Mouse (Mus musculus): ENCODE data around the gene Slc5a2. TPM values are rescaled to one million over a fixed set of nuclear protein-coding genes. Genes with fewer than 3 reads are reported as not detected.

Slc5a2 gene
- polyA plus RNA-seq, 1 experiment, result 1,002 TPM

DNA sequence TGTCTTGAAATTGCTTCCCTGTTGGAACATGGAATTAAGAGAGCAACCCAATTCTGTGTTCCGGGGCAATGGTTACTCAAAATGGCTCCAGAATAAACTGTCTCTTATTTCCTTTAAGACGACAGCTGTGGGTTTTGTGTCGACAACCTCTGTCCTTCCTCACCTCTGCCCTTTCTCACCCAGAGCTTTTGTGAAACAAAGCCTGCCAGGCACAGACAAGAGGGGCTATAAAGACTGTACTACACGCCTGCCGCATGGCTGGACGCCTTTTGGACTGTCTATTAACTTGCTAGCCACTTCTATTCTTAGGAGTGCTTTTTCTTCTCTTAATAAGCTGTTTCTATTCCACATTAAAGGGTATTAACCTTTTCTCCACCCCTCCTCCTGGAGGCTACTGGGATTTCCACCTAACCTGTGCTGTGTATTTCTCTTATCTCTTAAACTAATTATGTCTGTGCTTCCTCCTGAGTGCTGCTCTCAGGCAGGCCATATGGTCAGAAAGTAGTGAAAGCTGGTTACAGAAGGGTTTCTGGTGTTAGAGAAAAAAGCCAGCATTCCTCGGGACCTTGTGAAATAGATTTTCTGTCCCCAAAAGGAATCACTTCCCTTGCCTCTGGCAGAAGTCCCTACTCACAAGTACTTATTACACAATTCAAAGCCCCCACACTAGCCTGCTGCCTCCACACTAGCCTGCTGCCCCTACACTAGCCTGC lies 17.2 kb downstream of the Slc5a2 start:
- TF ChIP-seq POLR2A (IDR thresholded peaks at IDR 0.05; ENCODE audit: low read depth, low read length) (no peak), CTCF (conservative IDR thresholded peaks at IDR 0.05; ENCODE audit: insufficient read depth, insufficient read length, low read depth, low read length) (no peak)
- no peak overlapping the region for H3K27ac ChIP-seq (ENCODE audit: insufficient read depth, low read depth, low read length)
- H3K4me3 ChIP-seq (ENCODE audit: insufficient read depth, low read depth, low read length), result no peak overlapping the region
- 57% methylated on average over 7 of the region's 7 CpGs for WGBS
- no peak for DNase-seq
- H3K27me3 ChIP-seq (replicated peaks; ENCODE audit: control insufficient read depth, insufficient read depth, low read length), result no peaks in the 10 kb centered on the region
- H3K4me1 ChIP-seq (ENCODE audit: control insufficient read depth, insufficient read depth, low read length), result no peaks in the 10 kb centered on the region
- no peaks in the 10 kb centered on the region; the same call in 1 of the 2 replicates for H3K36me3 ChIP-seq (ENCODE audit: control insufficient read depth, insufficient read depth, low read length)

GRCm38 (mm10) chr7:128284047-128284446 lies 18.6 kb downstream of the Slc5a2 start:
- no peak for DNase-seq
- no peak for TF ChIP-seq CTCF (conservative IDR thresholded peaks at IDR 0.05; ENCODE audit: insufficient read depth, insufficient read length, low read depth, low read length)
- no peak for TF ChIP-seq POLR2A (IDR thresholded peaks at IDR 0.05; ENCODE audit: low read depth, low read length)
- Histone ChIP-seq H3K36me3 (ENCODE audit: control insufficient read depth, insufficient read depth, low read length) (no peaks in the 10 kb centered on the region; the same call in 1 of the 2 replicates), H3K4me3 (ENCODE audit: insufficient read depth, low read depth, low read length) (no peak overlapping the region), H3K4me1 (ENCODE audit: control insufficient read depth, insufficient read depth, low read length) (peaks cover 4% of the 10 kb centered on the region; the same call in 1 of the 2 replicates), H3K27ac (ENCODE audit: insufficient read depth, low read depth, low read length) (no peak overlapping the region), H3K27me3 (replicated peaks; ENCODE audit: control insufficient read depth, insufficient read depth, low read length) (no peaks in the 10 kb centered on the region)
- 67% methylated on average over 5 of the region's 5 CpGs for WGBS

- Histone ChIP-seq H3K4me3 (ENCODE audit: insufficient read depth, low read depth, low read length) (no peak overlapping the region), H3K4me1 (ENCODE audit: control insufficient read depth, insufficient read depth, low read length) (peaks cover 5% of the 10 kb centered on the region; the same call in 1 of the 2 replicates), H3K36me3 (ENCODE audit: control insufficient read depth, insufficient read depth, low read length) (no peaks in the 10 kb centered on the region; the same call in 1 of the 2 replicates), H3K27me3 (replicated peaks; ENCODE audit: control insufficient read depth, insufficient read depth, low read length) (no peaks in the 10 kb centered on the region), H3K27ac (ENCODE audit: insufficient read depth, low read depth, low read length) (no peak overlapping the region)
- 87% methylated on average over 8 of the region's 8 CpGs for WGBS
- no peak for DNase-seq
- no peak for TF ChIP-seq POLR2A (IDR thresholded peaks at IDR 0.05; ENCODE audit: low read depth, low read length)
- no peak for TF ChIP-seq CTCF (conservative IDR thresholded peaks at IDR 0.05; ENCODE audit: insufficient read depth, insufficient read length, low read depth, low read length)
These were observed 19.6 kb downstream of the Slc5a2 start for GRCm38 (mm10) chr7:128285060-128285459.

DNA sequence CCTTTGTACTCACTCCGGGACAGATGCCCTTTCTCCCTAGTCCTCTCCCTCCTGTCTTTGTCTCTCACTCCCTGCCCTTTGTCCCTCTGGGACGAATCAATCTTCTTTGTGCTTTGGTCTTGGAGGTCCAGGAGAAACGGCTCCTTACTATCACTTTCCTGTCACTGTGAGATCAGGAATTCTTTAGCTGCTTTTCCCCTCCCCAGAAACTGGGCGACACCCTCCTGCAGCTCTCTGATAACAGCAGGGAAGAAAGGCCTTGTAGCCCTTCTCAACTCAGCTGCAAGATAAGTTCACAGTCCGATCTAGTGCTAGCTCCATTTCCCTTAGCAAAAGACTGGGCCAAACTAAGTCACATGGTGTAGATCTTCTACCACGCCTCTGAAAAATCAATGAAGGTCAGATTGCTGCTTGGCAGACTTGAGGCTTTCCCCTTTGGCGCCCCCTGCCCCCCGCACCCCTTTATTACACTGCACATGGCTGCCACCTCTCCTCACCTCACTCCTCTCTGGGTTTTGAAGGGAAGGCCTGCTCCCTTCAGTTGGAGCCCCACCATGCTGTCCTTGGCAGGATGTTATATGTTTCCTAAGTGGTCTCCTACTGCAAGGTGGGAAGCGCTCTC lies 23.6 kb downstream of the Slc5a2 start:
- WGBS, result 28% methylated on average over 9 of the region's 9 CpGs
- no peak overlapping the region for H3K4me3 ChIP-seq (ENCODE audit: insufficient read depth, low read depth, low read length)
- TF ChIP-seq POLR2A (IDR thresholded peaks at IDR 0.05; ENCODE audit: low read depth, low read length), result no peak
- TF ChIP-seq CTCF (conservative IDR thresholded peaks at IDR 0.05; ENCODE audit: insufficient read depth, insufficient read length, low read depth, low read length), result peak; percentile 53
- peak; percentile 25 for DNase-seq
- no peaks in the 10 kb centered on the region for H3K27me3 ChIP-seq (replicated peaks; ENCODE audit: control insufficient read depth, insufficient read depth, low read length)
- peaks cover 5% of the 10 kb centered on the region; the same call in 1 of the 2 replicates for H3K4me1 ChIP-seq (ENCODE audit: control insufficient read depth, insufficient read depth, low read length)
- no peaks in the 10 kb centered on the region; the same call in none of the 2 replicates for H3K36me3 ChIP-seq (ENCODE audit: control insufficient read depth, insufficient read depth, low read length)
- H3K27ac ChIP-seq (ENCODE audit: insufficient read depth, low read depth, low read length), result peak overlapping the region; percentile 39; the same call in 1 of the 2 replicates

DNA sequence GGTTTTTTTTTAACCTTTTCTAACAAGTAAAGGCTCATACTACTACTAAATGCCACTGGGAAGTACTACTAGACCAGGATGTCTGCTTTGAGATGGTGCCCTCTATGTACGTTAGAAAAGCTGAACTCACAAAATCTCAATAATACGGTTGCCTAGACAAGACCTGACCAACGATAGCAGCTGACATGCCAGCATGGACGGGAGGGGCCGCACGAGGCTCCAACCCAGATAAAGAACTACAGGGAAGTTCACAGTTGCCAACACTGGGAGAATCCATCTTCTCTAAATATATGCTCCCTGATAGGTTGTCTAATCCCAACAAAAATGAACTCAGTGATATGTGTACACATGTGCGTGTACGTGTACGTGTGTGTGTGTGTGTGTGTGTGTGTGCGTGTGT lies 29.3 kb downstream of the Slc5a2 start:
- TF ChIP-seq POLR2A (IDR thresholded peaks at IDR 0.05; ENCODE audit: low read depth, low read length), result no peak
- TF ChIP-seq CTCF (conservative IDR thresholded peaks at IDR 0.05; ENCODE audit: insufficient read depth, insufficient read length, low read depth, low read length), result no peak
- H3K27ac ChIP-seq (ENCODE audit: insufficient read depth, low read depth, low read length), result no peak overlapping the region
- no peak for DNase-seq
- H3K4me1 ChIP-seq (ENCODE audit: control insufficient read depth, insufficient read depth, low read length), result no peaks in the 10 kb centered on the region; the same call in 1 of the 2 replicates
- no peaks in the 10 kb centered on the region for H3K27me3 ChIP-seq (replicated peaks; ENCODE audit: control insufficient read depth, insufficient read depth, low read length)
- H3K36me3 ChIP-seq (ENCODE audit: control insufficient read depth, insufficient read depth, low read length), result no peaks in the 10 kb centered on the region; the same call in 1 of the 2 replicates
- no peak overlapping the region for H3K4me3 ChIP-seq (ENCODE audit: insufficient read depth, low read depth, low read length)
- WGBS, result 92% methylated on average over 10 of the region's 10 CpGs

- H3K4me3 ChIP-seq (ENCODE audit: insufficient read depth, low read depth, low read length), result no peak overlapping the region
- DNase-seq, result no peak
- no peak overlapping the region for H3K27ac ChIP-seq (ENCODE audit: insufficient read depth, low read depth, low read length)
- H3K4me1 ChIP-seq (ENCODE audit: control insufficient read depth, insufficient read depth, low read length), result no peaks in the 10 kb centered on the region; the same call in 1 of the 2 replicates
- no peaks in the 10 kb centered on the region for H3K27me3 ChIP-seq (replicated peaks; ENCODE audit: control insufficient read depth, insufficient read depth, low read length)
- 68% methylated on average over 3 of the region's 3 CpGs for WGBS
- H3K36me3 ChIP-seq (ENCODE audit: control insufficient read depth, insufficient read depth, low read length), result no peaks in the 10 kb centered on the region
- TF ChIP-seq POLR2A (IDR thresholded peaks at IDR 0.05; ENCODE audit: low read depth, low read length) (no peak), CTCF (conservative IDR thresholded peaks at IDR 0.05; ENCODE audit: insufficient read depth, insufficient read length, low read depth, low read length) (no peak)
These were observed 31.1 kb downstream of the Slc5a2 start for GRCm38 (mm10) chr7:128296514-128296913.

DNA sequence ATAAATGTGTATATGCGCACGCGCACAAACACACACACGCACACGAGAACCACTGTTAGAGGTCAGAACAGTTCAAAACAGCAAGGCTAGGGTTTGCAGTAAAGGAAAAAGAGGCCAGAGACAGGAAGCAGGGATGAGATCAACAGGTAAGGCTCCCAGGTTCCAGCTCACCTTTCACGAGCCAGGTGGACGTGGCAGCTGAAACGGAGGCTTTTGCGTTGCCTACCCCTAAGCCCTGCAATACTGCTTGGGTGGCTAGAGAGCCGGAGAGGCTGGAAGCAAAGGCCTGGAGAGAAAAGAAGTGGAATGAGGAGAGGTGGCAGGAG lies 31.8 kb downstream of the Slc5a2 start:
- H3K27ac ChIP-seq (ENCODE audit: insufficient read depth, low read depth, low read length), result peak overlapping the region; percentile 0; the same call in 1 of the 2 replicates
- H3K27me3 ChIP-seq (replicated peaks; ENCODE audit: control insufficient read depth, insufficient read depth, low read length), result no peaks in the 10 kb centered on the region
- WGBS, result 23% methylated on average over 10 of the region's 10 CpGs
- H3K4me1 ChIP-seq (ENCODE audit: control insufficient read depth, insufficient read depth, low read length), result no peaks in the 10 kb centered on the region; the same call in 1 of the 2 replicates
- no peak for TF ChIP-seq POLR2A (IDR thresholded peaks at IDR 0.05; ENCODE audit: low read depth, low read length)
- TF ChIP-seq CTCF (conservative IDR thresholded peaks at IDR 0.05; ENCODE audit: insufficient read depth, insufficient read length, low read depth, low read length), result no peak
- no peaks in the 10 kb centered on the region for H3K36me3 ChIP-seq (ENCODE audit: control insufficient read depth, insufficient read depth, low read length)
- H3K4me3 ChIP-seq (ENCODE audit: insufficient read depth, low read depth, low read length), result peak overlapping the region; percentile 72
- no peak for DNase-seq

Data from kidney, adult 2 months (tissue).